Mouse (Mus musculus) adrenal gland, postnatal 10 days (tissue): Measurements from ENCODE around the gene Bbs5. TPM values are rescaled to one million over a fixed set of nuclear protein-coding genes. Genes with fewer than 3 reads are reported as not detected.
"Not testable (repeated sequence)": the region's sequence is repeated elsewhere in the genome, so short reads cannot be mapped to it uniquely, and the experiment has no call there.

Source experiments
- DNase-seq: peaks from one replicate; pipeline ENCODE4 v3.0.0; 2021; ENCODE audit warnings: mixed read lengths
- total RNA-seq, 2 experiments: library from RNA; stranded (reverse); gene quantifications; 2 replicates each; pipeline ENCODE4 v1.2.3; 2021

The Bbs5 gene
- total RNA-seq, 2 experiments from 2014 or later: 7.4 to 7.7 TPM

DNA sequence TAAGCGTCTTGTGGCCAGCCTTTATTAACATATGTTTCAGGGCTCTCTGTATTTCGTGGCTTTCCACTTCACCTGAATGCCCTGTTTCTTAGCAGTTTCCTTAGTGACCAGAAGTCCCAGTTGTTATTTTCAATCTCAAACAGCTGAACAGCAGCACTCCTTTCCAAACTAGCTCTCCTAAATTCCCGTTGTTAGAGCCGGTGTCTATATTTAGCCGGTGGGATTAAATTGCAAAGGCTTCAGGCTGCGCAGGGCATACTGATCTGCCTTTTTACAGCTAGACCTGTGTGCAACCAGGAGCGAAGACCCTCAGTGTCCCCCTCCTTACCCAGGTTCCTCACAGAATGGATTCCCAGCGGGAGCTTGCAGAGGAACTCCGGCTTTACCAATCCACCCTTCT lies 22.9 kb downstream of the Bbs5 start, which contains the start of gene Klhl41:
Klhl41 (plus strand) TSS at position 268 of the 400 bp plus-strand sequence.
- DNase-seq: no peak

- no peak for DNase-seq
These were observed 26.8 kb downstream of the Bbs5 start for GRCm38 (mm10) chr2:69673723-69674122.

- DNase-seq: no peak
These were observed 28.3 kb downstream of the Bbs5 start for GRCm38 (mm10) chr2:69675266-69675665.

DNA sequence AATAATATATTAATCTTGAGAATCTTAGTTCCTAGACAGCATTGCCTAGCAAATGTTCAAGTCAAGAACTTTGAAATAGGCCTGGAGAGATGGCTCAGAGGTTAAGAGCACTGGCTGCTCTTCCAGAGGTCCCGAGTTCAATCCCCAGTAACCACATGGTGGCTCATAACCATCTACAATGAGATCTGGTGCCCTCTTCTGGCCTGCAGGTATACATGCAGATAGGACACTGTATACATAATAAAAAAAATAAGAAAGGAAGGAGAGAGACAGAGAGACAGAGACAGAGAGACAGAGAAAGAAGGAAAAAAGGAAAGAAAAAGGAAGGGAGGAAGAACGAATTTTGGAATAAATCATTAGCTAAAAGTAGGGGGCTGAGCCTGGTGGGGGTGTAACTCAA lies 29.7 kb downstream of the Bbs5 start:
- no peak for DNase-seq

DNA sequence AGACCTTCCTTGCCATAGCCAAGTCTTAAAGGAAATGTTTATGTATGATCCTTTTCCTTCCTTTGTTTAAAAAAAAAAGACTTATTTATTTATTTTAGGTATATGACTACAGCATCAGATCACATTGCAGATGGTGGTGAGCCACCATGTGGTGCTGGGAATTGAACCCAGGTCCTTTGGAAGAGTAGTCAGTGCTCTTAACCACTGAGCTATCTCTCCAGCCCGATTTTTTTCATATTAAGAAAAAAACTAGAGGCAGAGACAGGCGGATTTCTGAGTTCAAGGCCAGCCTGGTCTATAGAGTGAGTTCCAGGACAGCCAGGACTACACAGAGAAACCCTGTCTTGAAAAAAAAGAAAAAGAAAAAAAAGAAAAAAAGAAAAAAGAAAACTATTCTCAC lies 30.2 kb downstream of the Bbs5 start:
- not testable (repeated sequence) for DNase-seq

- DNase-seq: no peak
These were observed 33.0 kb downstream of the Bbs5 start for GRCm38 (mm10) chr2:69679990-69680389.

DNA sequence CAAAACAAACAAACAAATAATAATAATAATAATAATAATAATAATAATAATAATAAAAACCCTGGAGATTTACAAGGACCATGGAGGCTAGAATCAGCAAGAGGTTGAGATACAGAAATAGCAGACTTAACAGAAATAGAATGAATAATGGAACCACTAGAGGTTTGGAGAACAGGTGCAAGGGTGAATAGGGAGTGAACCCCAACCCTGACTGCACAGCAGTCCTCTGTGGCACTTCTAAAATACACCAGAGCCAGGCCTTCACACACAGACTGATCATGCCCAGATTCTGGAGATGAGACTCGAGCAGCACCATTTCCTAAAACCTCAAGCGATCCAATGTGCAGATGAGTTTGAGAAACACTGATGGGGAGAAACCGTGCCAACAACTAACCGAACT lies 35.0 kb downstream of the Bbs5 start:
- no peak for DNase-seq

DNA sequence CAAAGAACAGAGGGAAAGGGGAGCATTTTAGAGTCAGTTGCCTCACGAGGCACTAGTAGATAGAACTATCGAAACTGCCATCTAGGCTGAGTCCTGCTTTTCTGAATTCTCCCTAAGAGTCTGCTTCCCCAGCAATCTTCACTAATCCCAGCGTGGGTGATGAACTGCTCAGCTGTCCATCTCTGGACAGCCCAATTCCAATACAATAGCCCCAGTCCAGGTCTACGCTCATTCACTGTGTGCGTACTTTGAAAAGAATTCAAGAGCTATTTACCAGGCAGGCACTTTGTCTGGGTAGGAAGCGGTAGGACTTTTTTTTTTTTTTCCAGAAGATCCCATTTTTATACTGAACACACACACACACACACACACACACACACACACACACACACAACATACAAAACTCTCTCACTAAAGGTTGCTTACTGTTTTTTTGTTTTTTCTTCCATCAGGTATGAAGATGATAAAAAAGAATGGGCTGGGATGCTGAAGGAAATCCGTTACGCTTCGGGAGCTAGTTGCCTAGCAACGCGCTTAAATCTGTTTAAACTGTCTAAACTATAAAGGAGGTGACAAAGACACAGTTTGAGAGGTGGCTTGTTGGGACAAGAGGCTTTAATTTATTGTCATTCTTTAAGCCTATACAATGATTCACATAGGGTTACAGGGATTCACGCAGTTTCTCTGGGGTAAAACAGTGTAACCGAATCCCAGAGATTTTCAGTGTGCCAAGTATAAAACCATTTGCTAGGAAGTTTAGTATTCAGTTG lies 36.2 kb downstream of the Bbs5 start:
- DNase-seq: no peak

DNA sequence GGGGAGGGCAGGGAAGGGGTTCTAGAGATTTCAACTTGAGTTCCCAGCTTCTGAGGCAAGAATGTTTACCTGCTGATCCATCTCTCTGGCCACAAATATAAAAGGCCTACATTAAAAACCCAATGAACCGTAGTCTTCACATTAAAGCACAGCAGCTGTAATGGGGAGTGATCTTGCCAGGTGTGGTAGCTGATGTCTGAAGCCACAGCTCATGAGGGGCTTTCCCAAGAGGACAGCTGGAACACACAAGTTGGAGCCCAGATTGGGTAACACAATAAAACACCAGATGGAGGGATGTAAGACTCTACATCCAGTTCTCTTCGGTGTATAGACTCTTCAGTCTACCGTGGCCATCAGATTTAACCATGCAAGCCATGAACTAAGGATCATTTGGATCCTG lies 37.5 kb downstream of the Bbs5 start:
- no peak for DNase-seq

DNA sequence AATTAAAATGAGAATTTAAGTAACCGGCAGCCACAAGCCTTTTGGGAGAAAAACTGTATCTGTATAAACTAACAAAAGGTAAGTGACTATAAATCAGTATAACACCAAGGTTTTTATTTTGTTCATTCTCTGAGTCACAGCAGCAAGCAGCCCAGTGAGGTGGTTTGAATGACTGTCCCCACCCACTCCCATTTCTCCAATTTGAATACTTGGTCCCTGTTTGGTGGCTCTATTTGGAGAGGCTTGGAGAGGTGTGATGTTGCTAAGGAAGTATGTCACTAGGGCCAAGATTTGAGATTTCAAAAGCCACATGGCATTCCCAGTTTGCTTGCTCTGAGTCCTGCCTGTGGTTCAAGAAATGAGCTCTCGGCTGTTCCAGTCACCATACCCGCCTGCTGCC lies 43.2 kb downstream of the Bbs5 start:
- DNase-seq: no peak

DNA sequence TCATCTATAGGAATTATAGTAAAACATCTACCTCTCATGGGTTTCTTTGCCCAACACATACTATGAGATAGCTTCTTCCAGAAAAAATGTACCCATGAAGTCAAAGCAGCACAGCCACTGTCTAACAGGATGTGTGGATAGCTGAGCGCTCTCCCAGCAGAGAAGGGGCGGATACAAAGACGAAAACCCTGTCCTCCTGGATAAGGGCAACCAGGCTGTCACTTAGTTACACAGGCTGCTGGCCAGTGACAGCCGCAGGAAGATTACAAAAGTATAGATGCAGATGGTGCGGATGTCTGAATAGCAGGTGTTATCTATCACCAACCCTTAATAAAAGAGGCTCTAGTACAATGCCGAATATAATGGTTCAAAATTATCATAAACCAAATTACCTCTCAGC lies 43.9 kb downstream of the Bbs5 start:
- no peak for DNase-seq

GRCm38 (mm10) chr2:69693501-69693900 lies 46.5 kb downstream of the Bbs5 start:
- no peak for DNase-seq

- no peak for DNase-seq
These were observed 53.5 kb downstream of the Bbs5 start for GRCm38 (mm10) chr2:69700446-69700845.

DNA sequence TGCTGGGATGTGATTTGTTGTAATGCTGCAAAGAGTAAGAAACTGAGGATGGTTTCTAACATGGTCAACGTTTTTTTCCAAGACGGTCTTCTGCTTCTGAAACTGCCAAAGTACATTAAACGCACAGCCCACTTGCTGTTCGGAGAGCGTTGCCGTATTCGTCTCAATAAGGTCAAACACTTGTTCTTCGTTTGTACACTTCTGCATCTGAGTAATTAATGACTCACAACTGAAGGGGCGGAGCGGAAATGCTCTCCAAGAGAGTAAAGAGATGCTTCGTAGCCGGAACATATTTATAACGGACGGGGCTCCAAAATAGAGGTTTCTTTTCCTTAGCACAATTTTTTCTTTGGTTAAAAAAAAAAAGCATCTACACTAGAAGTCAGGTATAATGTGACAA lies 65.2 kb downstream of the Bbs5 start:
- DNase-seq: peak; percentile 21

- peak; percentile 88 for DNase-seq
These were observed 66.1 kb downstream of the Bbs5 start, which contains the start of gene Fastkd1 for GRCm38 (mm10) chr2:69712981-69713625. TSS of gene Fastkd1 (minus strand) at chr2:69713516.

GRCm38 (mm10) chr2:69713626-69714014 lies 66.6 kb downstream of the Bbs5 start:
- no peak for DNase-seq

- DNase-seq: peak; percentile 10
These were observed 67.2 kb downstream of the Bbs5 start for GRCm38 (mm10) chr2:69714126-69714525.

DNA sequence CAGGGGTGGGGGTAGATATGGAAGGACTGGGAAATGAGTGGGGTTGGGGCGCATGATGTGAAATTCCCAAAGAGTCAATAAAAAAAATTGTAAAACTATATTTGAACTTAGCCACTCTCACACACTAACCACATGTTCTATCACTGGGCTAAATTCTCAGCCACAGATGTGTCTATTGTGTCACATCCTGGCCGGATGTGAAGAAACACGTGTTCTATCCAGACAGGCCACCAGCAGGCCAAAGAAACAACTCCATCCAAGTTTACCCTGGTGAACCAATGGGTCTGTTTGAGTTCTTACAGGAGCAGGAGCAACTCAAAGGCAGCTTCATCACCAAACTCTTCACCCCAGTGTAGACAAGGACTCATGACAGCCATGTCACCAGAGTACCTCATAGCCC lies 69.5 kb downstream of the Bbs5 start:
- DNase-seq: no peak

Other genes starting within 250 kb of the Bbs5 start
- 1 to 10 TPM in 1 of 2 experiments, under 1 TPM in 1; 0.75 to 1.1 TPM for gene Lrp2, start 61.1 kb upstream of the Bbs5 start, total RNA-seq
- 10 to 100 TPM; 14.7 to 51.9 TPM for gene Klhl41, start 22.9 kb downstream of the Bbs5 start, total RNA-seq
- gene Fastkd1, start 66.3 kb downstream of the Bbs5 start, total RNA-seq: 10 to 100 TPM; 29.5 to 38.9 TPM
- gene Ppig, start 75.4 kb downstream of the Bbs5 start, total RNA-seq: 10 to 100 TPM; 68.5 to 72.8 TPM
- gene Ccdc173, start 142.4 kb downstream of the Bbs5 start, total RNA-seq: 1 to 10 TPM; 1.3 to 1.9 TPM
- 10 to 100 TPM; 15.8 to 18.1 TPM for gene Phospho2, start 142.5 kb downstream of the Bbs5 start, total RNA-seq
- 10 to 100 TPM; 10.1 to 15.3 TPM for gene Klhl23, start 174.8 kb downstream of the Bbs5 start, total RNA-seq
- 100 to 1,000 TPM; 151 to 160 TPM for gene Ssb, start 214.4 kb downstream of the Bbs5 start, total RNA-seq
- 10 to 100 TPM; 22.6 to 28.9 TPM for gene Mettl5, start 238.4 kb downstream of the Bbs5 start, total RNA-seq